Mouse (Mus musculus) embryonic fibroblast, embryonic 13.5 days (primary cell): ENCODE data around the gene Acta1.

Source experiments
- CTCF ChIP-seq: IDR thresholded peaks from 2 replicates; pipeline ENCODE4 v1.5.1; 2011; ENCODE audit warnings: mild to moderate bottlenecking, control low read depth, low read length, moderate library complexity, borderline replicate concordance; ENCODE audit not compliant: insufficient read depth
- POLR2A ChIP-seq: IDR thresholded peaks from 2 replicates; pipeline ENCODE4 v1.6.1; 2011; ENCODE audit warnings: low read depth, mild to moderate bottlenecking, control low read depth, low read length, moderate library complexity

DNA sequence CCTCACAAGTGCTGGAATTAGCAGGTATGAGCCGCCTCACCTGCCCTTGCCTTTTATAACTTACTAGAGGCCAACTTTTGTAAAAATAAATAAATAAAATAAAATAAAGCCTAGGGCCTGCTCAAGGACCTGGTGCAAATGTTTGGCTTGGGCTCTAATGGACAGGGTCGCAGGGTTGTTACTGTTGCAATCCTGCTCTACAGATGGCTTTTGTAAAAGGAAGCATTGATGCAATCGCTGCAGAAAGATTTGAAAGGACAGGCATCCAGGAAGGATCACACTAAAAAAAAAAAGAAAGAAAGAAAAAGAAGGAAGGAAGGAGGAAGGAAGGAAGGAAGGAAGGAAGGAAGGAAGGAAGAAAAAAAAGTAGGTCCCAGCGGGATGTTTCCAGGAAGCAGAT lies 34.2 kb downstream of the Acta1 start:
- no peak for TF ChIP-seq POLR2A
- no peak for TF ChIP-seq CTCF
